Comparison of ENCODE assay signal across 9 mouse cellular contexts in genomic region chr7:35026838-35027291, GRCm38 (mm10). TPM values are rescaled to one million over a fixed set of nuclear protein-coding genes. Genes with fewer than 3 reads are reported as not detected.
DNase-seq lines count a peak whose midpoint lies in the region; TF ChIP-seq lines count a peak whose summit lies in the region.
"Had no signal": no experiment of that assay in that cellular context is flagged by ENCODE, and none has a peak within 500 bp of the region (broad histone marks: within the 10 kb centered on the region; RNA-seq: fewer than 3 reads in every experiment).

No protein-coding gene starts in this region.

- no peaks in the 10 kb centered on the region for H3K36me3 ChIP-seq in heart, adult 2 months (ENCODE audit: control insufficient read depth, insufficient read depth, low read length)
- peaks cover 7% of the 10 kb centered on the region; the same call in 1 of the 2 replicates for H3K36me3 ChIP-seq in heart, embryonic 10.5 days
- no peaks in the 10 kb centered on the region for H3K36me3 ChIP-seq in ES-Bruce4 (ENCODE audit: control insufficient read depth, insufficient read depth, low read length, poor library complexity, severe bottlenecking)
- H3K36me3 ChIP-seq: neural tube, embryonic 12.5 days had no signal

- DNase-seq in heart, adult 2 months, result peak; percentile 51 to 54
- no peak for DNase-seq in heart, embryonic 10.5 days (ENCODE audit: low spot score)
- DNase-seq in kidney, postnatal 25 days, result peak; percentile 64 to 77
- DNase-seq in lung, adult 2 months, result peak; percentile 62
- no peak for DNase-seq in frontal cortex, postnatal 14 days (ENCODE audit: low spot score in 2 of 2)
- no peak for DNase-seq in c-Kit-positive CD71-positive TER-119-positive erythroid progenitor cells, embryonic 14.5 days (ENCODE audit: low spot score)

- H3K4me3 ChIP-seq in heart, adult 2 months, result no peak overlapping the region
- H3K4me3 ChIP-seq in heart, embryonic 10.5 days, result no peak overlapping the region
- H3K4me3 ChIP-seq in ES-Bruce4 (ENCODE audit: low read depth, low read length), result no peak overlapping the region
- no peak overlapping the region for H3K4me3 ChIP-seq in bone marrow macrophage, adult 2 months (ENCODE audit: insufficient read depth, low read length)
- H3K4me3 ChIP-seq in lung, adult 2 months (replicated peaks; ENCODE audit: extremely low read depth, low read depth, low read length), result no peak overlapping the region
- H3K4me3 ChIP-seq: neural tube, embryonic 12.5 days had no signal

- no peak overlapping the region for H3K27ac ChIP-seq in heart, adult 2 months
- H3K27ac ChIP-seq in heart, embryonic 10.5 days, result no peak overlapping the region
- H3K27ac ChIP-seq in ES-Bruce4 (ENCODE audit: insufficient read depth, low read length), result no peak overlapping the region
- peak overlapping the region; percentile 81 for H3K27ac ChIP-seq in bone marrow macrophage, adult 2 months (ENCODE audit: insufficient read depth, low read depth, low read length)
- H3K27ac ChIP-seq: neural tube, embryonic 12.5 days had no signal

- H3K27me3 ChIP-seq in heart, adult 2 months (ENCODE audit: control insufficient read depth, insufficient read depth, low read length), result no peaks in the 10 kb centered on the region
- no peaks in the 10 kb centered on the region for H3K27me3 ChIP-seq in heart, embryonic 10.5 days (ENCODE audit: insufficient read depth, poor library complexity, severe bottlenecking)
- no peaks in the 10 kb centered on the region for H3K27me3 ChIP-seq in ES-Bruce4 (ENCODE audit: control insufficient read depth, insufficient read depth, low read length, poor library complexity, severe bottlenecking)
- H3K27me3 ChIP-seq: neural tube, embryonic 12.5 days had no signal

- WGBS in heart, adult 2 months, result 60% methylated on average over 3 of the region's 3 CpGs
- WGBS in heart, embryonic 10.5 days, result 67% methylated on average over 3 of the region's 3 CpGs
- 59% methylated on average over 3 of the region's 3 CpGs for WGBS in lung, adult 2 months

- intact Hi-C loops in heart, adult 2 months (cut with DNase I), result loop anchor here (1.0 to 2.0 kb wide), 5 partner anchors 16 to 238 kb away; partner anchors contain the start of gene Cebpa

- H3K9ac ChIP-seq in heart, adult 2 months (ENCODE audit: low read depth, low read length), result no peak overlapping the region
- no peak overlapping the region for H3K9ac ChIP-seq in ES-Bruce4 (ENCODE audit: low read depth, poor library complexity, severe bottlenecking)

- TF ChIP-seq CTCF in heart, adult 2 months (IDR thresholded peaks at IDR 0.05), result peak; percentile 73
- peak; percentile 21 for TF ChIP-seq CTCF in ES-Bruce4 (IDR thresholded peaks at IDR 0.05; ENCODE audit: low read depth, low read length)
- peak; percentile 71 for TF ChIP-seq CTCF in bone marrow macrophage, adult 2 months (IDR thresholded peaks at IDR 0.05; ENCODE audit: low read depth, low read length)
- no peak for TF ChIP-seq CTCF in lung, adult 2 months (IDR thresholded peaks at IDR 0.05; ENCODE audit: insufficient read depth, low read length)

- no peaks in the 10 kb centered on the region for H3K9me3 ChIP-seq in heart, embryonic 10.5 days
- H3K9me3 ChIP-seq in ES-Bruce4 (replicated peaks; ENCODE audit: control insufficient read depth, insufficient read depth, low read length, poor library complexity, severe bottlenecking), result no peaks in the 10 kb centered on the region
- H3K9me3 ChIP-seq: neural tube, embryonic 12.5 days had no signal

- peaks cover 4% of the 10 kb centered on the region for H3K4me1 ChIP-seq in heart, adult 2 months (ENCODE audit: control insufficient read depth, insufficient read depth, low read length)
- 0 out of 2 replicates have a peak, but pooled peaks cover 2% of the 10 kb centered on the region for H3K4me1 ChIP-seq in heart, embryonic 10.5 days
- H3K4me1 ChIP-seq in ES-Bruce4 (ENCODE audit: control insufficient read depth, insufficient read depth, low read length), result no peaks in the 10 kb centered on the region
- peaks cover 32% of the 10 kb centered on the region for H3K4me1 ChIP-seq in bone marrow macrophage, adult 2 months (ENCODE audit: control insufficient read depth, insufficient read depth, low read length)
- H3K4me1 ChIP-seq in lung, adult 2 months (ENCODE audit: control insufficient read depth, insufficient read depth, low read length), result 0 out of 2 replicates have a peak, but pooled peaks cover 3% of the 10 kb centered on the region
- H3K4me1 ChIP-seq: neural tube, embryonic 12.5 days had no signal

- H3K79me2 ChIP-seq in heart, adult 2 months (replicated peaks; ENCODE audit: control insufficient read depth, insufficient read depth, low read length), result no peaks in the 10 kb centered on the region

- TF ChIP-seq EP300 in heart, adult 2 months (IDR thresholded peaks at IDR 0.05; ENCODE audit: insufficient read depth, low read depth, low read length), result no peak
- no peak for TF ChIP-seq EP300 in ES-Bruce4 (IDR thresholded peaks at IDR 0.05; ENCODE audit: insufficient read depth, low read depth, low read length)

- TF ChIP-seq POLR2A in heart, adult 2 months (IDR thresholded peaks at IDR 0.05; ENCODE audit: insufficient read depth, low read depth, low read length), result no peak
- TF ChIP-seq POLR2A in ES-Bruce4 (IDR thresholded peaks at IDR 0.05; ENCODE audit: insufficient read depth, low read length), result no peak
- no peak for TF ChIP-seq POLR2A in bone marrow macrophage, adult 2 months (IDR thresholded peaks at IDR 0.05; ENCODE audit: borderline replicate concordance, low read depth, low read length)
- TF ChIP-seq POLR2A in lung, adult 2 months (IDR thresholded peaks at IDR 0.05; ENCODE audit: borderline replicate concordance, extremely low read depth, low read depth, low read length), result no peak

RNA-seq across cellular contexts. Expression of gene Cebpg, which starts 29.5 kb away (rescaled TPM):
- total RNA-seq in heart, adult 2 months (2021), result 10 to 100 TPM; 21.9 to 26.1 TPM
- polyA plus RNA-seq in heart, adult 2 months (2012; rRNA removed), result 6.0 and 8.1 TPM in 2 replicates
- 17.5 and 29.3 TPM in 2 replicates for polyA plus RNA-seq in heart, embryonic 10.5 days (2016; fragmentation: Nextera tagmentation; extraction: Ambion mirVana)
- 31.9 and 33.0 TPM in 2 replicates for polyA plus RNA-seq in ES-Bruce4 (2011; ENCODE audit: insufficient read depth, insufficient read length, low read depth, missing spikeins)
- 42.6 and 43.2 TPM in 2 replicates for polyA plus RNA-seq in bone marrow macrophage, adult 2 months (2012; ENCODE audit: insufficient read depth, insufficient read length, missing spikeins)
- polyA plus RNA-seq in lung, adult 2 months (2012; rRNA removed), result 10.3 and 13.5 TPM in 2 replicates

Comparison
In these comparisons a context has a peak if more than half of its experiments do, and no peak if none do; other contexts are left out.
1. DNase-seq: peak in heart, adult 2 months (2 of 2), kidney, postnatal 25 days (2 of 2) and lung, adult 2 months (single experiment); none in heart, embryonic 10.5 days (single experiment), frontal cortex, postnatal 14 days (0 of 2) and c-Kit-positive CD71-positive TER-119-positive erythroid progenitor cells, embryonic 14.5 days (single experiment).